Mouse (Mus musculus) limb, embryonic 12.5 days (tissue): ENCODE data around the gene Myo18a. TPM values are rescaled to one million over a fixed set of nuclear protein-coding genes. Genes with fewer than 3 reads are reported as not detected.

ENCODE experiments used
- ATAC-seq: fragments of 200-750 bp; cut with Nextera tagmentation; 2 replicates; pipeline ENCODE4 v1.8.0; 2017; ENCODE audit warnings: low read depth, moderate TSS enrichment; ENCODE audit not compliant: insufficient number of reproducible peaks, insufficient read depth, low FRiP score, low TSS enrichment
- H3K27ac ChIP-seq: fragments of 300-500 bp; sonication (generic); 2 replicates; pipeline ENCODE4 v1.5.1; 2016; ENCODE audit warnings: mild to moderate bottlenecking, moderate library complexity
- H3K27me3 ChIP-seq: fragments of 300-500 bp; sonication (generic); 2 replicates; pipeline ENCODE4 v1.6.1; 2016; ENCODE audit warnings: mild to moderate bottlenecking, moderate library complexity
- H3K36me3 ChIP-seq: fragments of 300-500 bp; sonication (generic); 2 replicates; pipeline ENCODE4 v1.6.1; 2016; ENCODE audit warnings: mild to moderate bottlenecking, moderate library complexity
- H3K4me1 ChIP-seq: fragments of 300-500 bp; sonication (generic); replicated peaks from 2 replicates; pipeline ENCODE4 v1.6.1; 2016
- H3K4me2 ChIP-seq: fragments of 300-500 bp; sonication (generic); 2 replicates; pipeline ENCODE4 v1.6.1; 2016; ENCODE audit warnings: mild to moderate bottlenecking, moderate library complexity
- H3K4me3 ChIP-seq: fragments of 300-500 bp; sonication (generic); replicated peaks from 2 replicates; pipeline ENCODE4 v1.5.1; 2016; ENCODE audit warnings: mild to moderate bottlenecking
- H3K9ac ChIP-seq: fragments of 300-500 bp; sonication (generic); replicated peaks from 2 replicates; pipeline ENCODE4 v1.6.1; 2016; ENCODE audit warnings: mild to moderate bottlenecking, moderate library complexity
- H3K9me3 ChIP-seq: fragments of 300-500 bp; sonication (generic); 2 replicates; pipeline ENCODE4 v1.6.1; 2016; ENCODE audit warnings: mild to moderate bottlenecking, moderate library complexity
- WGBS: fragments of 180-500 bp; shearing (Covaris S2); methylation state at CpG from one replicate; pipeline ENCODE4 v1.1.7; 2016; 5-methylcytosine and 5-hydroxymethylcytosine counted together
- polyA plus RNA-seq: library from polyadenylated mRNA; unstranded; fragments of >200 nt; fragmentation: Nextera tagmentation; extraction: Ambion mirVana; gene quantifications from 2 replicates; pipeline ENCODE4 v1.2.1, GENCODE M21; 2016

Gene Myo18a
- polyA plus RNA-seq, 1 experiment from 2014 or later = 31.5 TPM

- no peak overlapping the region for H3K9ac ChIP-seq
- H3K4me3 ChIP-seq = no peak overlapping the region
- ATAC-seq = no peak
- no peaks in the 10 kb centered on the region for H3K9me3 ChIP-seq
- no peaks in the 10 kb centered on the region for H3K36me3 ChIP-seq
- no peak overlapping the region for H3K27ac ChIP-seq
- peaks cover 34% of the 10 kb centered on the region for H3K4me1 ChIP-seq
- H3K4me2 ChIP-seq = no peak overlapping the region
- WGBS = 38% methylated on average over 3 of the region's 3 CpGs
- peaks cover 46% of the 10 kb centered on the region for H3K27me3 ChIP-seq
Observed at GRCm38 (mm10) chr11:77873116-77873515, 110.1 kb downstream of the Myo18a start.

DNA sequence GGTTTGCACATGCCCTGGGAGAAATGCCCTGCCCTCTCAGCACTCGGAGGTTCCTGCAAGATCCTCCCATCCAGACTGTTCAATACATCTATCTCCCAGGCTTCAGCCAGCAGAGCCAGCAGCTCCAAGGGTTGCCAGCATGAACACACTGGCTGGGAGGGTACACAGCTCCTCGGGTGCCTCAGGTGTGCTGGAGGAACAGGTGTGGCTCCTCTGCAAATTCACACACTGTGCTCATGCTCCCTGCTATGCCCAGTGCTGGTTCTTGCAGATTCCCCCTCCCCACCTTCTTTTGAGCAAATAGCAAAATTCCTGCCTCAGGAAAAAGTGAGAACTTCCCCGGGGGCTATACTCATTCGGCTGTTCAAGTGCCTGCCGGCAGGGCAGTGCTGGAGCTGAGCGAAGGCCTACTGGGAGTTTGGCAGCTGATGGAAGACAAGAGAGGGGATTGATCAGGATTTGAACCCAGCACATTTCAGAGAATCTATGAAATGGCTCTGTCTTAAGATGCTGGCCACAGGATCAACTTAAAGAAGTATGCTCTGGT, 111.7 kb downstream of the Myo18a start:
- no peaks in the 10 kb centered on the region for H3K9me3 ChIP-seq
- no peak overlapping the region for H3K9ac ChIP-seq
- no peaks in the 10 kb centered on the region for H3K36me3 ChIP-seq
- 50% methylated on average over 6 of the region's 6 CpGs for WGBS
- no peak overlapping the region for H3K27ac ChIP-seq
- H3K27me3 ChIP-seq = peaks cover 38% of the 10 kb centered on the region
- no peak for ATAC-seq
- H3K4me1 ChIP-seq = peaks cover 28% of the 10 kb centered on the region
- no peak overlapping the region for H3K4me2 ChIP-seq
- H3K4me3 ChIP-seq = no peak overlapping the region

DNA sequence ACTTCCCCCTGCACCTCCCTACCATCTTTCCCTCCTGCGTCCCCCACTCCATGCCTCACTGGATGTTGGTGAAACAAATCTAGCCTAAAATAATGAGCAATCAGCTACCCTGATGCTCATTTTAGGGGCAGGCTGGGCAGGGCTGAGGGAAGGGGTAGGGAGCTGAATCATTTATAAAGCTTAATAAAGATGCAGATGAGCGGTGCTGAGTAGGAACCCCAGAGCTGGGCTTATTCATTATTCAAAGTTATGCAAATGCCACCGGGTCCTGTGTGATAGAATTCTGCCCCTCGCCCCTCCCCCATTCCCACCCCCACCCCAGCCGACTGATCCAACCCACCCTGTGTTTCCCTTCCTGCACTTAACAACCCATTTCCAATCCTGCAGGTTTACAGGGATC, 112.2 kb downstream of the Myo18a start:
- Histone ChIP-seq H3K9me3 (no peaks in the 10 kb centered on the region), H3K4me2 (no peak overlapping the region), H3K27me3 (peaks cover 38% of the 10 kb centered on the region), H3K9ac (no peak overlapping the region), H3K4me1 (peaks cover 28% of the 10 kb centered on the region), H3K27ac (no peak overlapping the region), H3K4me3 (no peak overlapping the region), H3K36me3 (no peaks in the 10 kb centered on the region)
- ATAC-seq = no peak
- WGBS = 53% methylated on average over 5 of the region's 5 CpGs

DNA sequence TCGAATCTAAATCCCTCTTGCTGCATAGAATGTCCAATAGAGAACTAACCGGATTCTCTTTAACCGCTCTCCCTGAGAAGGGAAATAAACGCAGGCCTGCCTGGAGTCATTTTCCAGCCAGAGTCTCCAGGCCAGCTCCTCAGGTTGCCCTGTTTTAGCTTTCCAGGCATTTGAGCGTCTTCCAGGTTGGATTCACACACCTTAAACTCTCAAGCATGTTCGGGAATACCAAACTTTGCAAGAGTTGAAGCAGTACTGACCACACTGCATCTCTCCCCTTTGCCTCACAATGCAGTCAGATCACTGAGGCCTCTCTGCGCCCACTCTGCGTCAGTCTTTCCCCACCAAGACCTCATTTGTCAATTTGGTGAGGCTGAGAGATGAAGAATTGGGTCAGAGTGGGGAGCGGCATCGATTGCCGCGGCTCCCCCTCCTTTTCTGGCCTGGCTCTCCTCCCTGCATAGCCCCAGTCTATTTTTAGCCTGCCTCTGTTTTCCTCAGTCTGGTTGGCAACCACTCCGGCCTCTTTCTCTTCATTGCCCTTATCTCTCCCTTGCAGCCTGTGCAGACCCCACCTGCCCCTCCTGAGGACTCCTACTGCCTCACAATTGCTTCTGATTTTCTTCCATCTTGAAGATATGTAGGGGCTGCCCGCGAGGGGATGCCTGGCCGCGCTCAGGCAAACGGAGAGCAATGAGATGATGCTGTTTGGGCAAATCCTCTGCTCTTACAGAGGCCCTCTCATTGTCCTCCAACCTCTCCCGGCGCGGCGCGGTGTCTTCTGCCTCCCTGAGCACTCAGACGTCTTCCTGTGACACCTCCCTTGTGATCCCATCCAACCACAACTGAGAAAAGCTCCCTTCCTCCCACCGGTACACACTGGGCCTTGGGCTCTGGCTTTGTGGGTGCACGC, 113.1 kb downstream of the Myo18a start:
- ATAC-seq = no peak
- Histone ChIP-seq H3K27me3 (peaks cover 31% of the 10 kb centered on the region), H3K9ac (no peak overlapping the region; the same call in 1 of the 2 replicates), H3K4me3 (no peak overlapping the region), H3K9me3 (no peaks in the 10 kb centered on the region), H3K27ac (no peak overlapping the region), H3K36me3 (no peaks in the 10 kb centered on the region), H3K4me2 (no peak overlapping the region; the same call in 1 of the 2 replicates), H3K4me1 (peaks cover 28% of the 10 kb centered on the region)
- 67% methylated on average over 26 of the region's 26 CpGs for WGBS

DNA sequence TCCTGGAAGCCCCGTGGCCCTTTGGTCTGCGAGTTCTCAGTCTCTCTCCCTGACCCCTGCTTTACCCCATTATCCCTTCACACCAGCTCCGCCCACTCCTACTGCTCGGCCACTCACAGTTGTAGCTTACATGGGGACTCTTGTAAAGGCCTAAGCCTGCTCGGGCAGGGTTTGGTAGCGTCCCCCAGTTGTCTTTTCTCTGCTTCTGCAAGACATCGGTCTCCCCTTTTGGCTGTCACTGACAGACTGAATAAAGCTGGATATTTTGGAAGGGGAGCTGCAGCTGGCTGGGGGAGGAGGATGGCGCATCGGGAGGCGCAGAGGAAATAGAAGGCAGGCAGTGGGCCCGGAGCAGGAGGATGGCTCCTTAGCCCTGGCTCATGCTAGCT, 113.7 kb downstream of the Myo18a start:
- Histone ChIP-seq H3K36me3 (no peaks in the 10 kb centered on the region), H3K27ac (no peak overlapping the region), H3K27me3 (peaks cover 36% of the 10 kb centered on the region), H3K4me2 (no peak overlapping the region; the same call in 1 of the 2 replicates), H3K9me3 (no peaks in the 10 kb centered on the region), H3K4me3 (no peak overlapping the region), H3K9ac (no peak overlapping the region), H3K4me1 (peaks cover 23% of the 10 kb centered on the region)
- 50% methylated on average over 11 of the region's 11 CpGs for WGBS
- no peak for ATAC-seq

DNA sequence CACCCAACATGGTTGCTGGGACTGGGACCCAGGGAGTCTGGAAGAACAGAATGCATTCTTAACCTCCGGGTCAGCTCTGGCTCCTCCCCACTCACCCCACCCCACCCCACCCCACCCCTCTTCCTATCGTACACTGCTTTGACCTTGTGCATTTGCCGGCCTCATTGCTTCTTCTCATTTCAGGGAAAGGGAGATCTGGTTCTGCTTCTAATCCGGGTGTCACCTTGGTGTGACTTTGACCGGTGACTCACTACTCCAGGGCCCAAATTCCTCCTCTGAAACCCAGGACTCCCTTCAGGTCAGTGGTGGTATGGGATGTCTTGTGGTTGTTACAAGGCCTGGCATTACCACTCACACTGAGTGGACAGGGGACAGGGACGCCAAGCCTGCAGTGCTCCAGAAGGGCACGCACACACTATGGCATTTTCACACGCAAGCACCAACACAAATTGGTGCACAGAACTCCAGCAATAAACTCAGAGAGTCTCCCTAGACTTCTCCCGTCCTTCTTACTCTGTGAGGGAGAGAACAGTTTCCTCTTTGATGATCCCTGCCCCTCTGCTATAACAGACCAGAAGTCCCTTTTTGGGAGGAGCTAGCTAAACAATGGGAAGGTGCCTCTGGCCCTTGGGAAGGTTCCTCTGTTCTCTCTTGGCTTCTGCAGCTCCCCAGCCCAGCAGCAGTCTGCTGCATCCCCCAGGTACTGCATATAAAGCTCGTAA, 121.6 kb downstream of the Myo18a start:
- 34% methylated on average over 10 of the region's 10 CpGs for WGBS
- H3K27me3 ChIP-seq = peaks cover 22% of the 10 kb centered on the region

DNA sequence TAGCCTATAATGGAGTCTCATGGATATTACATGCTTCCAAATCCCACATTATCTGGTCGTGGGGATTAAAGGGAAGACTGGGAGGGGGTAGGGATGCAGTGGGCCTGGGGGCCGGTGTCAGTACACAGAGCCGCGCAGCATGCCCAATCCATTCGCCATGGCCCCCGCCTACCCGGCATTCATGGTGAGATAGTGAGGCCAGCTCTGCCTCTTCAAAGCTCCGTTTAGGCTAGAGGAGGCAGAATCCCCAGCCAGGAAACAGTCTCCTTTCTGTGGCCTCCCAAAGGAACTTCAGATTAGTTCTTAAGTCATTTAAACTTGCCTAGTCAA, 122.2 kb downstream of the Myo18a start:
- no peaks in the 10 kb centered on the region for H3K9me3 ChIP-seq
- H3K27ac ChIP-seq = no peak overlapping the region
- H3K4me2 ChIP-seq = no peak overlapping the region
- peaks cover 22% of the 10 kb centered on the region for H3K27me3 ChIP-seq
- 34% methylated on average over 8 of the region's 8 CpGs for whole genome bisulfite sequencing
- H3K36me3 ChIP-seq = no peaks in the 10 kb centered on the region
- 0 out of 2 replicates have a peak, but pooled peaks have one; percentile 26 for ATAC-seq
- no peak overlapping the region for H3K4me3 ChIP-seq
- no peak overlapping the region for H3K9ac ChIP-seq
- H3K4me1 ChIP-seq = peaks cover 20% of the 10 kb centered on the region

More for the DNA sequence above, 121.6 kb downstream of the Myo18a start:
- Histone ChIP-seq H3K9ac (no peak overlapping the region), H3K4me2 (no peak overlapping the region), H3K36me3 (no peaks in the 10 kb centered on the region), H3K4me1 (peaks cover 20% of the 10 kb centered on the region), H3K27ac (no peak overlapping the region), H3K9me3 (no peaks in the 10 kb centered on the region), H3K4me3 (no peak overlapping the region)
- no peak for ATAC-seq

DNA sequence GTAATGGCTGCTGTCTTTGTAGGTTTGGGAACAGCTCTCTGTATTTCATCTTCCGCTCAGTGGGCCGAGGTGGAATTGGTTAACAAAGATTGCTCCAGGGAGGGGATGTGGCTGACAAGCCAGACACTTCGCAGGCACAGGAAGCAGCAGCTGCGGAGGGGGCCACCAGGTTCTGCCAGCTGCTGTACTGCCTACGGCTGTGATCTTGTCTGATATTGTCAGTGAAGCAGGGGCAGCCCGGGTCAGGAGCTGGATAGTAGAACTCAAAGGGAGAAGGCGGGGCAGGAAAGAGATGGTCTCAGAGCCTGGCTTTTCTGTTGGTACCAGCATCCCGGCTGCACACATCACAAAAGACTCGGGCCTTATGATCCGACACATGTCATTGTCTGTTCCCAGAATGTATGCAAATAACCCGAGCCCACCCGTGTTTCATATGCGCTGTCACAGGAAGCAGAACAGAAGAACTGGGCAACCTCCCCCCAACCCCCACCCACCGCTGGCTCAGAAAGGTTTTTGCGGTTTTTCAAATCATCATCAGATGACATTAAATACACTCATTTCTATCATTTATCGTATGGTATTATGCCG, 124.4 kb downstream of the Myo18a start:
- no peak for ATAC-seq
- Histone ChIP-seq H3K27ac (no peak overlapping the region), H3K9ac (no peak overlapping the region), H3K4me2 (no peak overlapping the region), H3K4me3 (no peak overlapping the region), H3K9me3 (no peaks in the 10 kb centered on the region), H3K4me1 (peaks cover 27% of the 10 kb centered on the region), H3K36me3 (no peaks in the 10 kb centered on the region), H3K27me3 (peaks cover 15% of the 10 kb centered on the region)
- 39% methylated on average over 17 of the region's 17 CpGs for WGBS

- no peak overlapping the region for H3K27ac ChIP-seq
- H3K4me1 ChIP-seq = peaks cover 39% of the 10 kb centered on the region
- H3K4me3 ChIP-seq = no peak overlapping the region
- 90% methylated on average over 5 of the region's 5 CpGs for WGBS
- H3K9ac ChIP-seq = no peak overlapping the region
- no peak for ATAC-seq
- no peaks in the 10 kb centered on the region for H3K9me3 ChIP-seq
- no peak overlapping the region for H3K4me2 ChIP-seq
- peaks cover 12% of the 10 kb centered on the region for H3K27me3 ChIP-seq
- H3K36me3 ChIP-seq = no peaks in the 10 kb centered on the region
Observed at GRCm38 (mm10) chr11:77888846-77889245, 125.8 kb downstream of the Myo18a start.

GRCm38 (mm10) chr11:77889484-77889883, 126.4 kb downstream of the Myo18a start:
- H3K9me3 ChIP-seq = no peaks in the 10 kb centered on the region
- H3K4me1 ChIP-seq = peaks cover 45% of the 10 kb centered on the region
- H3K27me3 ChIP-seq = peaks cover 12% of the 10 kb centered on the region
- H3K4me2 ChIP-seq = no peak overlapping the region
- 7% methylated on average over 1 of the region's 2 CpGs for WGBS
- H3K36me3 ChIP-seq = no peaks in the 10 kb centered on the region
- H3K4me3 ChIP-seq = no peak overlapping the region
- no peak overlapping the region for H3K9ac ChIP-seq
- no peak for ATAC-seq
- no peak overlapping the region for H3K27ac ChIP-seq

DNA sequence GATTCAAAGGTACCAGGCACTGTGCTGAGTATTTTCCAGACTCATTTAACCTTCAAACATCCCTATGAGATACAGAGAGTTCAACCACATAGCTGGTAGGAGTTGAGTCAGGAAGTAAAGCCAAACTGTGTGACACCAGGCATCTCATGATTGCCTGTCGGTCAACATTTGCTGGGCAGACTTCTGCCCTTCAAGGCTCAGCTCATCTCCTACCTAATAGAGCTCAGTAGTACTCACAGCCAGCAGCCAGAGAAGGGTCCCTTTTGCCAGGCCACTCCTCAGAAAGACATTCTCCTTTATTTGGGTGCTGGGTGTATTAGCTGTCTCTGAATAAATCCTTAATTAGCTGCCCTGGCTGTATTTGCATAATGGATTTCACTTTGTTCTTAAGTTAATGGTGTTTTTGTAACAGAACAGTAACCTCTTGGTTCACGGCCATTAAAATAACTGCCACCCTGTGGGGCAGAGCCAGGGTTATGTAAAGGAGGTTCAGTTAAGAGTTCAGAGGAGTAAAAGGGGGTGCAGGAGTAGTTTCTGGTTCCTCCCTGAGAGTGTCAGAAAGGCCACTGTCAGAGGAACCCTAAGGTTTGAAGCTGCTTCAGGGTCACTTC, 127.7 kb downstream of the Myo18a start:
- no peak overlapping the region for H3K4me2 ChIP-seq

More for the DNA sequence above, 127.7 kb downstream of the Myo18a start:
- no peak overlapping the region for H3K4me3 ChIP-seq
- peaks cover 35% of the 10 kb centered on the region for H3K4me1 ChIP-seq
- 39% methylated on average over 2 of the region's 2 CpGs for WGBS
- H3K36me3 ChIP-seq = no peaks in the 10 kb centered on the region
- no peak overlapping the region for H3K27ac ChIP-seq
- peaks cover 22% of the 10 kb centered on the region for H3K27me3 ChIP-seq
- ATAC-seq = no peak
- no peak overlapping the region for H3K9ac ChIP-seq
- H3K9me3 ChIP-seq = no peaks in the 10 kb centered on the region
